Mouse (Mus musculus): ENCODE data around the gene Ccdc57. TPM values are rescaled to one million over a fixed set of nuclear protein-coding genes. Genes with fewer than 3 reads are reported as not detected.
A peak's percentile ranks its signal among the peaks of the same experiment; 100 is the strongest.
"Not testable (repeated sequence)": the region's sequence is repeated elsewhere in the genome, so short reads cannot be mapped to it uniquely, and the experiment has no call there.

The Ccdc57 gene
- polyA plus RNA-seq, 1 experiment from 2014 or later = 9.2 TPM

- 92% methylated on average over 3 of the region's 3 CpGs for WGBS
- Histone ChIP-seq H3K36me3 (ENCODE audit: control insufficient read depth, insufficient read depth, low read length) (peaks cover 11% of the 10 kb centered on the region; the same call in 1 of the 2 replicates), H3K27me3 (ENCODE audit: control insufficient read depth, insufficient read depth, low read length) (no peaks in the 10 kb centered on the region), H3K4me2 (replicated peaks; ENCODE audit: low read depth, low read length) (no peak overlapping the region), H3K4me3 (ENCODE audit: low read length) (no peak overlapping the region), H3K9me3 (ENCODE audit: control insufficient read depth, low read length) (no peaks in the 10 kb centered on the region), H3K4me1 (ENCODE audit: control insufficient read depth, insufficient read depth, low read length) (peaks cover 10% of the 10 kb centered on the region), H3K27ac (ENCODE audit: low read depth, low read length) (no peak overlapping the region), H3K9ac (ENCODE audit: low read depth, low read length) (no peak overlapping the region)
- no peak for ATAC-seq (ENCODE audit: low FRiP score, low TSS enrichment)
Measured at GRCm38 (mm10) chr11:120798244-120798643, 134.4 kb downstream of the Ccdc57 start.

DNA sequence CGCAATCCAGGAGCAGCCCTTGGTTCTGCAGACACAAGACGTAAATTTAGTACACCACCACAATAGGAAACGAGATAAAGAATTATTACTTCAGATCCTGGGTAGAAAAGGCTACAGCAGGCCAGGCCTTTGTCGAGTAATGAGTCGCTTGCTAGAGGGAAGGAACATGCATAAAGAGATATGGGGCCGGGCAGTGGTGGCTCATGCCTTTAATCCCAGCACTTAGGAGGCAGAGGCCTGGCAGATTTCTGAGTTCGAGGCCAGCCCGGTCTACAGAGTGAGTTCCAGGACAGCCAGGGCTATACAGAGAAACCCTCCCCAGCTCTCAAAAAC lies 136.1 kb downstream of the Ccdc57 start:
- H3K4me2 ChIP-seq (replicated peaks; ENCODE audit: low read depth, low read length) = peak overlapping the region; percentile 29
- peak overlapping the region; percentile 90; the same call in 1 of the 2 replicates for H3K9ac ChIP-seq (ENCODE audit: low read depth, low read length)
- peak; percentile 11; the same call in 1 of the 2 replicates for ATAC-seq (ENCODE audit: low FRiP score, low TSS enrichment)
- H3K27me3 ChIP-seq (ENCODE audit: control insufficient read depth, insufficient read depth, low read length) = no peaks in the 10 kb centered on the region
- peaks cover 28% of the 10 kb centered on the region for H3K36me3 ChIP-seq (ENCODE audit: control insufficient read depth, insufficient read depth, low read length)
- peak overlapping the region; percentile 92 for H3K4me3 ChIP-seq (ENCODE audit: low read length)
- H3K27ac ChIP-seq (ENCODE audit: low read depth, low read length) = peak overlapping the region; percentile 81
- no peaks in the 10 kb centered on the region for H3K9me3 ChIP-seq (ENCODE audit: control insufficient read depth, low read length)
- 33% methylated on average over 8 of the region's 8 CpGs for WGBS
- H3K4me1 ChIP-seq (ENCODE audit: control insufficient read depth, insufficient read depth, low read length) = peaks cover 10% of the 10 kb centered on the region

- Histone ChIP-seq H3K4me3 (ENCODE audit: low read length) (peak within 1 kb of the TSS; percentile 92), H3K27me3 (ENCODE audit: control insufficient read depth, insufficient read depth, low read length) (no peaks in the 10 kb centered on the region), H3K9me3 (ENCODE audit: control insufficient read depth, low read length) (no peaks in the 10 kb centered on the region), H3K36me3 (ENCODE audit: control insufficient read depth, insufficient read depth, low read length) (peaks cover 34% of the 10 kb centered on the region), H3K4me2 (replicated peaks; ENCODE audit: low read depth, low read length) (peak within 1 kb of the TSS; percentile 93), H3K9ac (ENCODE audit: low read depth, low read length) (peak within 1 kb of the TSS; percentile 90), H3K4me1 (ENCODE audit: control insufficient read depth, insufficient read depth, low read length) (peaks cover 10% of the 10 kb centered on the region), H3K27ac (ENCODE audit: low read depth, low read length) (peak within 1 kb of the TSS; percentile 81)
- ATAC-seq (ENCODE audit: low FRiP score, low TSS enrichment) = peak; percentile 90
- WGBS = 2% methylated on average over 59 of the region's 59 CpGs
Measured at GRCm38 (mm10) chr11:120795756-120796613, 136.7 kb downstream of the Ccdc57 start, which contains the start of gene Dus1l. Dus1l (minus strand) TSS chr11:120796403.

GRCm38 (mm10) chr11:120792652-120793051 lies 140.0 kb downstream of the Ccdc57 start:
- no peak overlapping the region for H3K27ac ChIP-seq (ENCODE audit: low read depth, low read length)
- no peaks in the 10 kb centered on the region for H3K9me3 ChIP-seq (ENCODE audit: control insufficient read depth, low read length)
- no peaks in the 10 kb centered on the region for H3K27me3 ChIP-seq (ENCODE audit: control insufficient read depth, insufficient read depth, low read length)
- no peak overlapping the region for H3K9ac ChIP-seq (ENCODE audit: low read depth, low read length)
- peaks cover 59% of the 10 kb centered on the region for H3K36me3 ChIP-seq (ENCODE audit: control insufficient read depth, insufficient read depth, low read length)
- H3K4me1 ChIP-seq (ENCODE audit: control insufficient read depth, insufficient read depth, low read length) = peaks cover 10% of the 10 kb centered on the region
- H3K4me3 ChIP-seq (ENCODE audit: low read length) = no peak overlapping the region
- no peak for ATAC-seq (ENCODE audit: low FRiP score, low TSS enrichment)
- no peak overlapping the region for H3K4me2 ChIP-seq (replicated peaks; ENCODE audit: low read depth, low read length)
- 93% methylated on average over 9 of the region's 9 CpGs for WGBS

DNA sequence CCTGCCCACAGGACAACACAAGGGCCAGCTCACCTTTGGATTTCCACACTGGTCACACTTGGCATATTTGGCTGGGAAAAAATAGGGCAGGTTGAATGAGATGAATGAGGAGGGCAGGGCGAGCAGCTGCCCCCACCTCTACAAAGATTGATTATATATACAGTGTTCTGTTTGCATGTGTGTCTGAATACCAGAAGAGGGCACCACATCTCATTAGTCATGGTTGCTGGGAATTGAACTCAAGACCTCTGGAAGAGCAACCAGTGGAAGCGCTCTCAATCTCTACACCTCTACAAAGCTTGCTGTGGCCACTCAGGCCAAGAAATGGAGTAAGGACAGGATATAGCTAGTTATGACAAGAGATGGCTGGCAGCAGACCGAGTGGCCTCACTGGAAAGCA lies 142.9 kb downstream of the Ccdc57 start:
- peaks cover 80% of the 10 kb centered on the region for H3K36me3 ChIP-seq (ENCODE audit: control insufficient read depth, insufficient read depth, low read length)
- no peak for ATAC-seq (ENCODE audit: low FRiP score, low TSS enrichment)
- H3K4me3 ChIP-seq (ENCODE audit: low read length) = no peak overlapping the region
- no peaks in the 10 kb centered on the region for H3K27me3 ChIP-seq (ENCODE audit: control insufficient read depth, insufficient read depth, low read length)
- no peaks in the 10 kb centered on the region for H3K9me3 ChIP-seq (ENCODE audit: control insufficient read depth, low read length)
- peaks cover 9% of the 10 kb centered on the region for H3K4me1 ChIP-seq (ENCODE audit: control insufficient read depth, insufficient read depth, low read length)
- no peak overlapping the region for H3K9ac ChIP-seq (ENCODE audit: low read depth, low read length)
- H3K4me2 ChIP-seq (replicated peaks; ENCODE audit: low read depth, low read length) = no peak overlapping the region
- 90% methylated on average over 3 of the region's 3 CpGs for WGBS
- H3K27ac ChIP-seq (ENCODE audit: low read depth, low read length) = no peak overlapping the region

DNA sequence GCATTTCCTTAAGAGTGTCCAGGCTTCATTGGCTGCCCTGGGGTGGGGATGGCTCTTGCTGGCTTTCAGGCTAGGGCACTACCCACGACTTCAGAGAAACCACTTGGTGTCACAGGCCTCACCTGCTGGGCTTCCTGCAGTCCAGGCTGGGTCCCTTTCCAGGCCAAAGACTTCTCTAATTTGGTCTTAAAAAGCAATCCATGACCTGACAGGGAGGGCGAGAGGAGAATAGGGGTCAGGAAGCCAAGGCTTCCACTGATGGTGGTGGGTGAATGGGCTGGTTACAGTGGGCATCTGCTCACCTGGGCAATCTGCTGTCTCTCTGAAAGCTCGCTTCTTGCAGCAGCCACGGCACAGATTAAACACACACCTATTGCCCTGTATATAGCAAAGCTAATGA lies 143.3 kb downstream of the Ccdc57 start:
- Histone ChIP-seq H3K36me3 (ENCODE audit: control insufficient read depth, insufficient read depth, low read length) (peaks cover 80% of the 10 kb centered on the region), H3K9me3 (ENCODE audit: control insufficient read depth, low read length) (no peaks in the 10 kb centered on the region), H3K4me2 (replicated peaks; ENCODE audit: low read depth, low read length) (no peak overlapping the region), H3K27me3 (ENCODE audit: control insufficient read depth, insufficient read depth, low read length) (no peaks in the 10 kb centered on the region), H3K4me1 (ENCODE audit: control insufficient read depth, insufficient read depth, low read length) (peaks cover 8% of the 10 kb centered on the region), H3K9ac (ENCODE audit: low read depth, low read length) (no peak overlapping the region), H3K27ac (ENCODE audit: low read depth, low read length) (no peak overlapping the region), H3K4me3 (ENCODE audit: low read length) (no peak overlapping the region)
- WGBS = 89% methylated on average over 4 of the region's 4 CpGs
- ATAC-seq (ENCODE audit: low FRiP score, low TSS enrichment) = no peak

DNA sequence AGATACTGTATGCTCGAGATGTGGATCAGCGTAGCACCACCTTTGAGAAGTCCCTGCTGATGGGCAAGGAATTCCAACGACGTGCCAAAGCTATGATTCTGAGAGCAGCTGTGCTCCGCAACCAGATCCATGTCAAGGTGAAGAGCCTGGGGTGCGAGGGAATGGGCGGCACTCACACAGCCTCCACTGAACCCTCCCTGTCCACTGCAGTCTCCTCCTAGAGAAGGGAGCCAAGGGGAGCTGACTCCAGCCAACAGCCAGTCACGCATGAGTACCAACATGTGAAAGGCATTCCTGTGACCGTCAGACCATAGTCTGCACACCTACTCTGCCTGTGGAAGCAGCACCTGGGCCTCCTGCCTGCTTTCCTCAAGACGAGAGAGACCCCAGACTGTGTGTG lies 144.2 kb downstream of the Ccdc57 start:
- ATAC-seq (ENCODE audit: low FRiP score, low TSS enrichment) = 0 out of 2 replicates have a peak, but pooled peaks have one; percentile 16
- 67% methylated on average over 9 of the region's 10 CpGs for WGBS

DNA sequence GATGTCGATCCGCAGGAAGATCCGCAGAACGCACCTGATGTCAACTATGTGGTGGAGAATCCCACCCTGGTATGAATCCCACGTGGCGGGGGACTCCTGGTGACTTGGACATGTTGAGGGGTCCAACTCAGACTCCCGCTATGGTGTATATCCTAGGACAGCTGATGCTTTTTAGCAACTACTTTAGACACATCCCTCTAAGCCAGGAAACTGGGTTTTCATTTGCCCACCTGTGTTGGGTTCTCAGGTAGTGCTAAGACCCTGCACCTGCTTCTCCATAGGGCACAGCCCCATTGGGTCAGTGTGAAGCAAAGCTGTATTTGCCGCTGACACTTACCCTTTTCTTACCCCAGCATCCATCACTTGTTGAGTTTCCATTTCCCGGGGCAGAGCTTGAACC lies 147.5 kb downstream of the Ccdc57 start:
- H3K36me3 ChIP-seq (ENCODE audit: control insufficient read depth, insufficient read depth, low read length) = peaks cover 50% of the 10 kb centered on the region
- WGBS = 36% methylated on average over 9 of the region's 9 CpGs
- peaks cover 16% of the 10 kb centered on the region for H3K4me1 ChIP-seq (ENCODE audit: control insufficient read depth, insufficient read depth, low read length)
- no peaks in the 10 kb centered on the region for H3K27me3 ChIP-seq (ENCODE audit: control insufficient read depth, insufficient read depth, low read length)
- H3K9me3 ChIP-seq (ENCODE audit: control insufficient read depth, low read length) = no peaks in the 10 kb centered on the region
- H3K27ac ChIP-seq (ENCODE audit: low read depth, low read length) = no peak overlapping the region
- peak overlapping the region; percentile 90 for H3K9ac ChIP-seq (ENCODE audit: low read depth, low read length)
- peak overlapping the region; percentile 97 for H3K4me3 ChIP-seq (ENCODE audit: low read length)
- no peak for ATAC-seq (ENCODE audit: low FRiP score, low TSS enrichment)
- H3K4me2 ChIP-seq (replicated peaks; ENCODE audit: low read depth, low read length) = peak overlapping the region; percentile 97

More for the DNA sequence above, 144.2 kb downstream of the Ccdc57 start:
- H3K4me2 ChIP-seq (replicated peaks; ENCODE audit: low read depth, low read length); H3K9ac ChIP-seq (ENCODE audit: low read depth, low read length); H3K9me3 ChIP-seq (ENCODE audit: control insufficient read depth, low read length); H3K27ac ChIP-seq (ENCODE audit: low read depth, low read length); H3K4me3 ChIP-seq (ENCODE audit: low read length); H3K27me3 ChIP-seq (ENCODE audit: control insufficient read depth, insufficient read depth, low read length): not testable (repeated sequence)
- peaks cover 71% of the 10 kb centered on the region for H3K36me3 ChIP-seq (ENCODE audit: control insufficient read depth, insufficient read depth, low read length)
- H3K4me1 ChIP-seq (ENCODE audit: control insufficient read depth, insufficient read depth, low read length) = peaks cover 10% of the 10 kb centered on the region

DNA sequence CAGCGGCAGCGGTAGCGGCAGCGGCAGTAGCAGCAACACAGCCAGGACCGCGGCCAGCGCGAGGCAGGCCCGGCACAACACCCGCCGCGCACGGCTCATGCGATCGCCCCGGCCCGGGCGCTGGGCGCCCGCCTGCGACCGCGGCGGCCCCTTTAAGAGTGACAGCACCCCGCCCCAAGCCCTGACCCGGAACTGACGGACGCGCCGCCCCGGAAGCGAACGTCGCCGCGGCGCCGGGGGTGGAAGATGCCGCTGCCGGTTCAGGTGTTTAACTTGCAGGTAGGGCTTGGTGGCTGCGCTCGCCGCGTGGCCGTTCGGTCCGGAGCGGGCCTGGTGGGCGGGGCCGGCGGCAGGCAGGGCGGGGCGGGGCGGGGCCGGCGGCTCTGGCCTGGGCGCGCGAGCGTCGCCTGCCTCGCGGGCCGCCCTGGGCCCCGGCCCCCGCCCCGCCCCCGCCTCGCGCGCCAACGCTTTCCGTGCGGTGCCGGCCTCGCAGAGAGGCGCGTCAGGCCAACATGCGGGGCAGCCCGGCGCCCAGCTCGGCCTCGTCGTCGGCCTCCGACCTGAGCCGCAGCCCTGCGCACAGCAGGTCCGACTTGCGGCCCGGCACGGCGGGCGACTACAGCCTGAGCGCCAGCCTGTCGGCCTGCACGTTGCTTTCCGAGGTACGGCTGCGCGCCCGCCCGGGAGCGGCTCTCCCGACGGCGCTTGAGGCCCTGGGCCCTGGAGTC lies 148.4 kb downstream of the Ccdc57 start, which contains the start of the genes Rfng and Gps1:
Rfng (minus strand) TSS at position 144 of the 728 bp plus-strand sequence.
Gps1 (plus strand) TSS at position 209 of the 728 bp plus-strand sequence.
- Histone ChIP-seq H3K4me3 (ENCODE audit: low read length) (peak within 1 kb of the TSS; percentile 97), H3K27ac (ENCODE audit: low read depth, low read length) (peak within 1 kb of the TSS; percentile 77), H3K4me2 (replicated peaks; ENCODE audit: low read depth, low read length) (peak within 1 kb of the TSS; percentile 97), H3K4me1 (ENCODE audit: control insufficient read depth, insufficient read depth, low read length) (peaks cover 16% of the 10 kb centered on the region), H3K9ac (ENCODE audit: low read depth, low read length) (peak within 1 kb of the TSS; percentile 90), H3K9me3 (ENCODE audit: control insufficient read depth, low read length) (no peaks in the 10 kb centered on the region), H3K27me3 (ENCODE audit: control insufficient read depth, insufficient read depth, low read length) (no peaks in the 10 kb centered on the region), H3K36me3 (ENCODE audit: control insufficient read depth, insufficient read depth, low read length) (peaks cover 41% of the 10 kb centered on the region)
- under 1% methylated on average over 70 of the region's 107 CpGs for WGBS
- peak; percentile 84 for ATAC-seq (ENCODE audit: low FRiP score, low TSS enrichment)
